Mouse (Mus musculus) intestine, postnatal 0 days (tissue): ENCODE data around the gene Dnajb4. TPM values are rescaled to one million over a fixed set of nuclear protein-coding genes. Genes with fewer than 3 reads are reported as not detected.

ENCODE experiments used
- ATAC-seq: fragments of 200-750 bp; cut with Nextera tagmentation; 2 replicates; pipeline ENCODE4 v1.8.0; 2017; ENCODE audit warnings: mild to moderate bottlenecking, moderate TSS enrichment, moderate library complexity
- H3K27ac ChIP-seq: fragments of 300-500 bp; sonication (generic); 2 replicates; pipeline ENCODE4 v1.5.1; 2014; ENCODE audit warnings: mild to moderate bottlenecking, low read depth, low read length, moderate library complexity
- H3K27me3 ChIP-seq: fragments of 300-500 bp; sonication (generic); replicated peaks from 2 replicates; pipeline ENCODE4 v1.6.1; 2014; ENCODE audit warnings: low read length, mixed read lengths; ENCODE audit not compliant: control insufficient read depth, insufficient read depth
- H3K36me3 ChIP-seq: fragments of 300-500 bp; sonication (generic); 2 replicates; pipeline ENCODE4 v1.6.1; 2014; ENCODE audit warnings: mild to moderate bottlenecking, moderate library complexity; ENCODE audit not compliant: control insufficient read depth, insufficient read depth
- H3K4me1 ChIP-seq: fragments of 300-500 bp; sonication (generic); replicated peaks from 2 replicates; pipeline ENCODE4 v1.6.1; 2014; ENCODE audit warnings: antibody characterized with exemption, low read length, mixed read lengths; ENCODE audit not compliant: control insufficient read depth, insufficient read depth
- H3K4me2 ChIP-seq: fragments of 300-500 bp; sonication (generic); replicated peaks from 2 replicates; pipeline ENCODE4 v1.6.1; 2014; ENCODE audit warnings: low read depth, mild to moderate bottlenecking, moderate library complexity
- H3K4me3 ChIP-seq: fragments of 300-500 bp; sonication (generic); 2 replicates; pipeline ENCODE4 v1.5.1; 2014; ENCODE audit warnings: low read depth, low read length
- H3K9ac ChIP-seq: fragments of 300-500 bp; sonication (generic); 2 replicates; pipeline ENCODE4 v1.6.1; 2014; ENCODE audit warnings: mild to moderate bottlenecking, low read depth, low read length
- H3K9me3 ChIP-seq: fragments of 300-500 bp; sonication (generic); 2 replicates; pipeline ENCODE4 v1.6.1; 2016; ENCODE audit warnings: mixed run types; ENCODE audit not compliant: control insufficient read depth
- CTCF ChIP-seq: sonication (generic); IDR thresholded peaks from 2 replicates; pipeline ENCODE4 v1.5.1; 2016; ENCODE audit warnings: low read depth, mild to moderate bottlenecking, control low read depth, antibody characterized with exemption, moderate library complexity
- WGBS: fragments of 180-500 bp; shearing (Covaris S2); extraction: QIAGEN DNeasy Blood & Tissue Kit; methylation state at CpG from one replicate; pipeline ENCODE4 v1.1.7; 2014; 5-methylcytosine and 5-hydroxymethylcytosine counted together
- polyA plus RNA-seq: library from polyadenylated mRNA; unstranded; fragments of >200 nt; fragmentation: Nextera tagmentation; extraction: Ambion mirVana; gene quantifications from 2 replicates; pipeline ENCODE4 v1.2.1, GENCODE M21; 2015

The Dnajb4 gene
- polyA plus RNA-seq, 1 experiment from 2014 or later = 17.9 TPM

GRCm38 (mm10) chr3:152243304-152243703 lies 33.2 kb upstream of the Dnajb4 start:
- peaks cover 6% of the 10 kb centered on the region; the same call in 1 of the 2 replicates for H3K4me1 ChIP-seq
- H3K9ac ChIP-seq = no peak overlapping the region
- H3K4me3 ChIP-seq = no peak overlapping the region
- no peak for ATAC-seq
- H3K9me3 ChIP-seq = no peaks in the 10 kb centered on the region
- H3K4me2 ChIP-seq = no peak overlapping the region
- WGBS = 78% methylated on average over 4 of the region's 4 CpGs
- no peak for TF ChIP-seq CTCF
- H3K36me3 ChIP-seq = 0 out of 2 replicates have a peak, but pooled peaks cover 4% of the 10 kb centered on the region
- no peak overlapping the region for H3K27ac ChIP-seq
- no peaks in the 10 kb centered on the region for H3K27me3 ChIP-seq

DNA sequence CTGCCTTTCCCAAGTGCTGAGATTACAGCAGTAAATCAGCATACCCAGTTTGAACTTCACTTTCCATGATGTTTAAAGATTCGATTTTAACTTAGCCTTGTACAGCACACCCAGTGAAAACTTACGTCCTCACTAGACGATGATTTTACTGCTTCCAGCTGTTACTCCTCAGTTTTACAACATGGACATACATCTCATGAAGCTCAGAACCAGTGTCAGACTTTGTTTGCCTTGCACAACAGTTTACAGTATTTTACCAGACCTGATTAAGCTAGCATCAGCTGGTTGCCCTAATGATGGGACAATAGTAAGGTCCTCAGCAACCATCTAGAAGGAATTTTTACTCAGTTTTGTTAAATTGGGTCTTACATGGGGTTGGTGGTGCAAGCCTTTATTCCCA lies 31.0 kb upstream of the Dnajb4 start:
- no peak for ATAC-seq
- Histone ChIP-seq H3K36me3 (peaks cover 14% of the 10 kb centered on the region; the same call in 1 of the 2 replicates), H3K27ac (no peak overlapping the region), H3K9ac (no peak overlapping the region), H3K4me1 (peaks cover 6% of the 10 kb centered on the region; the same call in 1 of the 2 replicates), H3K9me3 (no peaks in the 10 kb centered on the region), H3K27me3 (no peaks in the 10 kb centered on the region), H3K4me3 (no peak overlapping the region), H3K4me2 (no peak overlapping the region)
- no peak for TF ChIP-seq CTCF
- 41% methylated on average over 3 of the region's 3 CpGs for WGBS

- no peak for ATAC-seq
These were observed 29.5 kb upstream of the Dnajb4 start for GRCm38 (mm10) chr3:152239592-152239991.

GRCm38 (mm10) chr3:152238836-152239235 lies 28.7 kb upstream of the Dnajb4 start:
- peaks cover 25% of the 10 kb centered on the region; the same call in 1 of the 2 replicates for H3K36me3 ChIP-seq
- 24% methylated on average over 2 of the region's 2 CpGs for WGBS

More at GRCm38 (mm10) chr3:152239592-152239991, 29.5 kb upstream of the Dnajb4 start:
- Histone ChIP-seq H3K4me2 (no peak overlapping the region), H3K27me3 (no peaks in the 10 kb centered on the region), H3K9ac (no peak overlapping the region), H3K9me3 (no peaks in the 10 kb centered on the region), H3K27ac (no peak overlapping the region), H3K4me3 (no peak overlapping the region), H3K36me3 (peaks cover 20% of the 10 kb centered on the region; the same call in 1 of the 2 replicates), H3K4me1 (peaks cover 6% of the 10 kb centered on the region; the same call in 1 of the 2 replicates)
- 94% methylated on average over 1 of the region's 1 CpGs for whole genome bisulfite sequencing
- TF ChIP-seq CTCF = no peak

DNA sequence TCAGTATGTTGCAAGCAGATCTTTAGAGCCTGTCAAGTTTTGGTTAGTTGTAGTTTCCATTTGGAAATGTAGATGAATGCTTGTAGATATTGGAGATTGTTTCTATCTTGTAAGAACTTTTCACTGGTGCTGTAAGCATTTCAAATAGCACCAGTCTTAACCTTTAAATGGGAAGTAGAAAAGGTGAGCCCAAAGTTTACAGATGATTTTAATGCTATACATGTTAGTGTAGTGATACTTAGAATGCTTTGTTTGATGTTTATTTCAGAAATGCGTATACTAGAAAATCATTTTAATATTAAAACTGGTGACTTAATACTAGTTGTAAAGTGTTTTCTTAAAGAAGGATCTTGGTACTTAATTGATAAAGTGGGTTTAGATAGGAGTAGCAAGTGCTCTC lies 25.7 kb upstream of the Dnajb4 start:
- no peak overlapping the region for H3K27ac ChIP-seq
- H3K4me3 ChIP-seq = no peak overlapping the region
- peaks cover 31% of the 10 kb centered on the region; the same call in 1 of the 2 replicates for H3K36me3 ChIP-seq
- no peaks in the 10 kb centered on the region for H3K27me3 ChIP-seq
- WGBS = 93% methylated on average over 1 of the region's 1 CpGs
- H3K4me2 ChIP-seq = no peak overlapping the region
- H3K9me3 ChIP-seq = no peaks in the 10 kb centered on the region
- TF ChIP-seq CTCF = no peak
- ATAC-seq = no peak
- H3K9ac ChIP-seq = no peak overlapping the region
- peaks cover 6% of the 10 kb centered on the region; the same call in 1 of the 2 replicates for H3K4me1 ChIP-seq

More at GRCm38 (mm10) chr3:152238836-152239235, 28.7 kb upstream of the Dnajb4 start:
- Histone ChIP-seq H3K9ac (no peak overlapping the region), H3K27ac (no peak overlapping the region), H3K27me3 (no peaks in the 10 kb centered on the region), H3K4me1 (peaks cover 6% of the 10 kb centered on the region; the same call in 1 of the 2 replicates), H3K4me2 (no peak overlapping the region), H3K9me3 (no peaks in the 10 kb centered on the region), H3K4me3 (no peak overlapping the region)
- peak; percentile 49 for TF ChIP-seq CTCF
- ATAC-seq = peak; percentile 69

DNA sequence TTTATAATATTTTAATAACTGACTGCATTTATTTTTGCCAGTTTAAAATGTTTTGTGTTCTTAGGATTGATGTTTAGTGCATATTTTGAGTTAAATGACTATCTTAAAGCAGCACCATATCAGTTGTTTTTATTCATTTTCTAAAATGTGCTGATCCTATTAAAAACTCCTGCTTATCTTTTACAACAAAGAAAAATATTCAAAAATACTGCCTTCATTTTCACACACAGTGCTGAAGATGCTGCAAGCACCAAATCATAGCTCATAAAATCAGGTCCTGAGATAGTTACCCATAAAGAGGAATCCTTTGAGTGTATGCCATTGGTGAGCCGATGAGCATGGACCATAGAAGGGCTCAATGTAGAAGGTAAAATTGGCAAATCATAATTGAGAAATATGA lies 25.1 kb upstream of the Dnajb4 start:
- no peak overlapping the region for H3K4me3 ChIP-seq

More for the DNA sequence above, 25.1 kb upstream of the Dnajb4 start:
- Histone ChIP-seq H3K27ac (no peak overlapping the region), H3K36me3 (peaks cover 31% of the 10 kb centered on the region; the same call in 1 of the 2 replicates), H3K9me3 (no peaks in the 10 kb centered on the region), H3K4me2 (no peak overlapping the region), H3K9ac (no peak overlapping the region), H3K4me1 (peaks cover 6% of the 10 kb centered on the region; the same call in 1 of the 2 replicates), H3K27me3 (no peaks in the 10 kb centered on the region)
- TF ChIP-seq CTCF = no peak
- no peak for ATAC-seq
- WGBS = 77% methylated on average over 1 of the region's 1 CpGs
